Mouse (Mus musculus) heart, embryonic 15.5 days (tissue): ENCODE results near the gene Rassf8. TPM values are rescaled to one million over a fixed set of nuclear protein-coding genes. Genes with fewer than 3 reads are reported as not detected.

Experiments
- ATAC-seq: fragments of 200-750 bp; cut with Nextera tagmentation; replicated peaks from 2 replicates; pipeline ENCODE4 v1.8.0; 2017; ENCODE audit warnings: low read depth, moderate TSS enrichment; ENCODE audit not compliant: insufficient number of reproducible peaks, insufficient read depth, low FRiP score
- H3K27ac ChIP-seq: fragments of 300-500 bp; sonication (generic); 2 replicates; pipeline ENCODE4 v1.5.1; 2015; ENCODE audit warnings: mild to moderate bottlenecking, inconsistent platforms
- H3K27me3 ChIP-seq: fragments of 300-500 bp; sonication (generic); 2 replicates; pipeline ENCODE4 v1.6.1; 2015; ENCODE audit warnings: inconsistent platforms
- H3K36me3 ChIP-seq: fragments of 300-500 bp; sonication (generic); 2 replicates; pipeline ENCODE4 v1.6.1; 2015; ENCODE audit warnings: mild to moderate bottlenecking, inconsistent platforms
- H3K4me1 ChIP-seq: fragments of 300-500 bp; sonication (generic); replicated peaks from 2 replicates; pipeline ENCODE4 v1.6.1; 2015; ENCODE audit warnings: inconsistent platforms
- H3K4me2 ChIP-seq: fragments of 300-500 bp; sonication (generic); 2 replicates; pipeline ENCODE4 v1.6.1; 2015; ENCODE audit warnings: inconsistent platforms, mild to moderate bottlenecking, moderate library complexity
- H3K4me3 ChIP-seq: fragments of 300-500 bp; sonication (generic); 2 replicates; pipeline ENCODE4 v1.5.1; 2015; ENCODE audit warnings: mild to moderate bottlenecking, inconsistent platforms
- H3K9ac ChIP-seq: fragments of 300-500 bp; sonication (generic); 2 replicates; pipeline ENCODE4 v1.6.1; 2015; ENCODE audit warnings: mild to moderate bottlenecking, inconsistent platforms
- H3K9me3 ChIP-seq: fragments of 300-500 bp; sonication (generic); replicated peaks from 2 replicates; pipeline ENCODE4 v1.6.1; 2016; ENCODE audit warnings: inconsistent platforms
- WGBS: fragments of 180-500 bp; shearing (Covaris S2); methylation state at CpG from one replicate; pipeline ENCODE4 v1.1.7; 2015; ENCODE audit warnings: mixed read lengths; 5-methylcytosine and 5-hydroxymethylcytosine counted together
- polyA plus RNA-seq: library from polyadenylated mRNA; unstranded; fragments of >200 nt; fragmentation: Nextera tagmentation; extraction: Ambion mirVana; gene quantifications from 2 replicates; pipeline ENCODE4 v1.2.1, GENCODE M21; 2015

Gene Rassf8
- polyA plus RNA-seq, 1 experiment from 2014 or later: 10.5 TPM

GRCm38 (mm10) chr6:145829062-145829835 lies 82.7 kb downstream of the Rassf8 start:
- WGBS: 74% methylated on average over 16 of the region's 16 CpGs
- Histone ChIP-seq H3K36me3 (peaks cover 7% of the 10 kb centered on the region; the same call in 1 of the 2 replicates), H3K4me1 (peaks cover 12% of the 10 kb centered on the region), H3K4me3 (no peak overlapping the region), H3K9me3 (0 out of 2 replicates have a peak, but pooled peaks cover 3% of the 10 kb centered on the region), H3K27ac (no peak overlapping the region), H3K4me2 (no peak overlapping the region), H3K9ac (no peak overlapping the region), H3K27me3 (no peaks in the 10 kb centered on the region)
- no peak for ATAC-seq

GRCm38 (mm10) chr6:145830117-145830516 lies 83.6 kb downstream of the Rassf8 start:
- H3K4me2 ChIP-seq: peak overlapping the region; percentile 42; the same call in 1 of the 2 replicates
- no peak overlapping the region for H3K9ac ChIP-seq
- H3K27ac ChIP-seq: no peak overlapping the region
- no peak overlapping the region for H3K4me3 ChIP-seq
- H3K36me3 ChIP-seq: peaks cover 6% of the 10 kb centered on the region; the same call in 1 of the 2 replicates
- WGBS: 16% methylated on average over 8 of the region's 8 CpGs
- no peaks in the 10 kb centered on the region for H3K27me3 ChIP-seq
- no peak for ATAC-seq
- H3K4me1 ChIP-seq: peaks cover 12% of the 10 kb centered on the region
- 0 out of 2 replicates have a peak, but pooled peaks cover 2% of the 10 kb centered on the region for H3K9me3 ChIP-seq

- no peak overlapping the region for H3K27ac ChIP-seq
- H3K9me3 ChIP-seq: no peaks in the 10 kb centered on the region
- H3K36me3 ChIP-seq: peaks cover under 1% of the 10 kb centered on the region; the same call in 1 of the 2 replicates
- H3K9ac ChIP-seq: no peak overlapping the region
- ATAC-seq: no peak
- no peak overlapping the region for H3K4me3 ChIP-seq
- H3K4me1 ChIP-seq: peaks cover 12% of the 10 kb centered on the region
- 32% methylated on average over 9 of the region's 9 CpGs for WGBS
- H3K4me2 ChIP-seq: peak overlapping the region; percentile 42
- no peaks in the 10 kb centered on the region for H3K27me3 ChIP-seq
These were observed 84.1 kb downstream of the Rassf8 start for GRCm38 (mm10) chr6:145830617-145831016.

GRCm38 (mm10) chr6:145832927-145833326 lies 86.4 kb downstream of the Rassf8 start:
- ATAC-seq: no peak
- no peak overlapping the region for H3K4me2 ChIP-seq
- H3K36me3 ChIP-seq: no peaks in the 10 kb centered on the region
- 0 out of 2 replicates have a peak overlapping the region, but pooled peaks have one; percentile 3 for H3K27ac ChIP-seq
- no peak overlapping the region for H3K4me3 ChIP-seq
- no peak overlapping the region for H3K9ac ChIP-seq
- no peaks in the 10 kb centered on the region for H3K9me3 ChIP-seq
- peaks cover 12% of the 10 kb centered on the region for H3K4me1 ChIP-seq
- no peaks in the 10 kb centered on the region for H3K27me3 ChIP-seq
- WGBS: 56% methylated on average over 8 of the region's 8 CpGs

- Histone ChIP-seq H3K36me3 (no peaks in the 10 kb centered on the region), H3K4me2 (no peak overlapping the region), H3K27me3 (no peaks in the 10 kb centered on the region), H3K9me3 (no peaks in the 10 kb centered on the region), H3K9ac (no peak overlapping the region), H3K4me3 (no peak overlapping the region), H3K4me1 (peaks cover 12% of the 10 kb centered on the region), H3K27ac (no peak overlapping the region)
- 38% methylated on average over 6 of the region's 6 CpGs for WGBS
- ATAC-seq: no peak
These were observed 88.8 kb downstream of the Rassf8 start for GRCm38 (mm10) chr6:145835359-145835758.

- no peak; the same call in 1 of the 2 replicates for ATAC-seq
- Histone ChIP-seq H3K9ac (no peak overlapping the region), H3K27me3 (no peaks in the 10 kb centered on the region), H3K27ac (0 out of 2 replicates have a peak overlapping the region, but pooled peaks have one; percentile 1), H3K4me3 (no peak overlapping the region), H3K4me2 (no peak overlapping the region), H3K36me3 (no peaks in the 10 kb centered on the region; the same call in 1 of the 2 replicates), H3K4me1 (peaks cover 12% of the 10 kb centered on the region), H3K9me3 (no peaks in the 10 kb centered on the region)
- WGBS: 34% methylated on average over 5 of the region's 5 CpGs
These were observed 99.1 kb downstream of the Rassf8 start for GRCm38 (mm10) chr6:145845611-145846010.

GRCm38 (mm10) chr6:145846076-145846475 lies 99.5 kb downstream of the Rassf8 start:
- 79% methylated on average over 1 of the region's 1 CpGs for WGBS
- H3K9ac ChIP-seq: no peak overlapping the region

GRCm38 (mm10) chr6:145846948-145847347 lies 100.4 kb downstream of the Rassf8 start:
- Histone ChIP-seq H3K36me3 (no peaks in the 10 kb centered on the region; the same call in 1 of the 2 replicates), H3K4me2 (no peak overlapping the region), H3K4me1 (peaks cover 23% of the 10 kb centered on the region), H3K27ac (no peak overlapping the region), H3K4me3 (no peak overlapping the region), H3K9ac (no peak overlapping the region), H3K27me3 (no peaks in the 10 kb centered on the region), H3K9me3 (no peaks in the 10 kb centered on the region)
- 82% methylated on average over 6 of the region's 6 CpGs for WGBS
- no peak for ATAC-seq

More at GRCm38 (mm10) chr6:145846076-145846475, 99.5 kb downstream of the Rassf8 start:
- no peaks in the 10 kb centered on the region for H3K9me3 ChIP-seq
- 0 out of 2 replicates have a peak, but pooled peaks have one; percentile 27 for ATAC-seq
- no peaks in the 10 kb centered on the region for H3K27me3 ChIP-seq
- peaks cover 17% of the 10 kb centered on the region for H3K4me1 ChIP-seq
- no peaks in the 10 kb centered on the region; the same call in 1 of the 2 replicates for H3K36me3 ChIP-seq
- H3K27ac ChIP-seq: no peak overlapping the region
- no peak overlapping the region for H3K4me2 ChIP-seq
- H3K4me3 ChIP-seq: no peak overlapping the region

GRCm38 (mm10) chr6:145847661-145848060 lies 101.1 kb downstream of the Rassf8 start:
- WGBS: 84% methylated on average over 8 of the region's 8 CpGs
- Histone ChIP-seq H3K27me3 (no peaks in the 10 kb centered on the region), H3K27ac (no peak overlapping the region), H3K9ac (no peak overlapping the region), H3K9me3 (no peaks in the 10 kb centered on the region), H3K36me3 (no peaks in the 10 kb centered on the region), H3K4me2 (no peak overlapping the region), H3K4me1 (peaks cover 23% of the 10 kb centered on the region), H3K4me3 (no peak overlapping the region)
- no peak for ATAC-seq

- Histone ChIP-seq H3K9ac (no peak overlapping the region), H3K4me3 (no peak overlapping the region), H3K27ac (peak overlapping the region; percentile 58), H3K4me1 (peaks cover 31% of the 10 kb centered on the region), H3K27me3 (no peaks in the 10 kb centered on the region), H3K9me3 (no peaks in the 10 kb centered on the region), H3K4me2 (0 out of 2 replicates have a peak overlapping the region, but pooled peaks have one; percentile 4), H3K36me3 (no peaks in the 10 kb centered on the region)
- 19% methylated on average over 2 of the region's 2 CpGs for WGBS
- ATAC-seq: peak; percentile 66; the same call in 1 of the 2 replicates
These were observed 104.2 kb downstream of the Rassf8 start for GRCm38 (mm10) chr6:145850789-145851188.

- 82% methylated on average over 11 of the region's 11 CpGs for WGBS
- Histone ChIP-seq H3K9ac (no peak overlapping the region), H3K4me2 (no peak overlapping the region), H3K27me3 (no peaks in the 10 kb centered on the region), H3K4me3 (no peak overlapping the region), H3K4me1 (peaks cover 31% of the 10 kb centered on the region), H3K36me3 (no peaks in the 10 kb centered on the region), H3K9me3 (no peaks in the 10 kb centered on the region), H3K27ac (no peak overlapping the region)
- no peak for ATAC-seq
These were observed 105.4 kb downstream of the Rassf8 start for GRCm38 (mm10) chr6:145851956-145852355.
